16 mouse cellular contexts compared by ENCODE assay signal in genomic region chr2:136351393-136352096, GRCm38 (mm10). TPM values are rescaled to one million over a fixed set of nuclear protein-coding genes. Genes with fewer than 3 reads are reported as not detected.
DNase-seq lines count a peak whose midpoint lies in the region; ATAC-seq and TF ChIP-seq lines count a peak whose summit lies in the region.
"Had no signal": no experiment of that assay in that cellular context is flagged by ENCODE, and none has a peak within 500 bp of the region (broad histone marks: within the 10 kb centered on the region; RNA-seq: fewer than 3 reads in every experiment).

No protein-coding gene starts in this region.

- no peak overlapping the region for H3K9ac ChIP-seq in kidney, postnatal 0 days (ENCODE audit: low read depth, low read length)
- H3K9ac ChIP-seq: limb, embryonic 13.5 days; lung, embryonic 15.5 days had no signal

- 75% methylated on average over 2 of the region's 2 CpGs for WGBS in kidney, postnatal 0 days

- no peak overlapping the region for H3K4me2 ChIP-seq in kidney, postnatal 0 days (ENCODE audit: low read length)
- H3K4me2 ChIP-seq: limb, embryonic 13.5 days; lung, embryonic 15.5 days had no signal

- no peak overlapping the region for H3K27ac ChIP-seq in kidney, postnatal 0 days
- H3K27ac ChIP-seq: heart, adult 2 months; limb, embryonic 13.5 days; lung, embryonic 15.5 days; midbrain, embryonic 10.5 days had no signal

- peak; percentile 91 for ATAC-seq in cerebellum, adult (ENCODE audit: insufficient number of reproducible peaks, low FRiP score, low TSS enrichment)
- no peak for ATAC-seq in kidney, postnatal 0 days (replicated peaks; ENCODE audit: low FRiP score, low read depth)

- no peak for TF ChIP-seq CTCF in kidney, postnatal 0 days (IDR thresholded peaks at IDR 0.05; ENCODE audit: low read depth)

- H3K27me3 ChIP-seq in kidney, postnatal 0 days (ENCODE audit: insufficient read depth, low read length): no peaks in the 10 kb centered on the region
- H3K27me3 ChIP-seq: limb, embryonic 13.5 days; lung, embryonic 15.5 days had no signal

- no peak overlapping the region for H3K4me3 ChIP-seq in kidney, postnatal 0 days (replicated peaks; ENCODE audit: low read depth, low read length)
- H3K4me3 ChIP-seq: heart, adult 2 months; limb, embryonic 13.5 days; lung, embryonic 15.5 days; midbrain, embryonic 10.5 days had no signal

- no peaks in the 10 kb centered on the region for H3K36me3 ChIP-seq in kidney, postnatal 0 days (ENCODE audit: insufficient read depth, low read length)
- H3K36me3 ChIP-seq: limb, embryonic 13.5 days; lung, embryonic 15.5 days; midbrain, embryonic 10.5 days had no signal

- H3K4me1 ChIP-seq in kidney, postnatal 0 days (replicated peaks; ENCODE audit: insufficient read depth, low read length): no peaks in the 10 kb centered on the region
- H3K4me1 ChIP-seq: limb, embryonic 13.5 days; lung, embryonic 15.5 days; midbrain, embryonic 10.5 days had no signal

- no peak for DNase-seq in cerebellum, postnatal 4 days (ENCODE audit: low spot score in 2 of 2)
- DNase-seq in kidney, postnatal 0 days (ENCODE audit: low spot score): peak; percentile 68
- no peak for DNase-seq in kidney, adult 18-20 months
- peak; percentile 6 for DNase-seq in right cerebral cortex, postnatal 25 days
- DNase-seq in right cerebral cortex, adult 18-20 months: no peak
- DNase-seq in mesoderm, embryonic 11.5 days (ENCODE audit: low read depth, low spot score): peak; percentile 24
- DNase-seq in layer of hippocampus, adult 9-10 months (ENCODE audit: low spot score): no peak
- DNase-seq: adrenal gland, adult 8-10 months; heart, adult 2 months; heart, postnatal 14 days; kidney, adult 11 months; right cerebral cortex, postnatal 14 days had no signal

- H3K9me3 ChIP-seq in kidney, postnatal 0 days (replicated peaks; ENCODE audit: low read length): no peaks in the 10 kb centered on the region
- H3K9me3 ChIP-seq: limb, embryonic 13.5 days; lung, embryonic 15.5 days; midbrain, embryonic 10.5 days had no signal

RNA-seq across cellular contexts. Expression of gene Pak7, which starts 36.2 kb away (rescaled TPM):
- 0.34 and 0.66 TPM in 2 replicates for polyA plus RNA-seq in kidney, postnatal 0 days (2015; fragmentation: Nextera tagmentation; extraction: Ambion mirVana)

Comparison
In these comparisons a context has a peak if more than half of its experiments do, and no peak if none do; other contexts are left out.
1. DNase-seq: peak in kidney, postnatal 0 days (single experiment), right cerebral cortex, postnatal 25 days (single experiment) and mesoderm, embryonic 11.5 days (single experiment); none in cerebellum, postnatal 4 days (0 of 2), kidney, adult 18-20 months (single experiment), right cerebral cortex, adult 18-20 months (single experiment) and layer of hippocampus, adult 9-10 months (single experiment).